ENCODE assay signal across 24 mouse cellular contexts in the genomic region with DNA sequence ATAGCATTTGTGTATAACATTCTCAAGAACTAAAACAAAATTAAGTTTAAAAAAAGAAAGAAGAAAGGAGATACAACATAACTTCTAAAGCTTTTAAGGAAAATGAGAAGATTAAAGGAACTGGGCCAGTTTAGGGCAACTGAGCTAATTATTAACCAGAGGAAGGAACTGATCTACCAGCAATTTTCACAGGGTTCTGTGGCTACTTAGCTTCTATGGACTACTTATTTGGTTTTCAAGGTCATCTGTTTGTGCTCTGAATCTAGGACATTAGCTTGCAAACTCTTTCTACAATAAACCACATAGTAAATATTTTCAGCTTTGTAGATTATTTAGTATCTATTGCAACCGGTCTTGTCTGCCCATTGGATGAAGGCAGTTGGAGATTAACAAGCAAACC.
DNase-seq lines count a peak whose midpoint lies in the region; ATAC-seq and TF ChIP-seq lines count a peak whose summit lies in the region.
"Had no signal": no experiment of that assay in that cellular context is flagged by ENCODE, and none has a peak within 500 bp of the region (broad histone marks: within the 10 kb centered on the region; RNA-seq: fewer than 3 reads in every experiment).

No protein-coding gene starts in this region.

- TF ChIP-seq CTCF in intestine, postnatal 0 days (IDR thresholded peaks at IDR 0.05; ENCODE audit: low read depth) = no peak

- no peak overlapping the region for H3K4me3 ChIP-seq in intestine, embryonic 15.5 days (replicated peaks)
- H3K4me3 ChIP-seq in intestine, postnatal 0 days (ENCODE audit: low read depth, low read length) = no peak overlapping the region
- no peak overlapping the region for H3K4me3 ChIP-seq in kidney, embryonic 16.5 days (ENCODE audit: low read length)
- H3K4me3 ChIP-seq in intestine, embryonic 16.5 days (ENCODE audit: low read length) = no peak overlapping the region
- H3K4me3 ChIP-seq: embryonic facial prominence, embryonic 10.5 days; embryonic facial prominence, embryonic 12.5 days; forebrain, embryonic 13.5 days had no signal

- no peaks in the 10 kb centered on the region for H3K4me1 ChIP-seq in intestine, embryonic 15.5 days (replicated peaks)
- H3K4me1 ChIP-seq in intestine, postnatal 0 days (replicated peaks; ENCODE audit: control insufficient read depth, insufficient read depth, low read length) = no peaks in the 10 kb centered on the region
- 0 out of 2 replicates have a peak, but pooled peaks cover 6% of the 10 kb centered on the region for H3K4me1 ChIP-seq in kidney, embryonic 16.5 days (ENCODE audit: insufficient read depth, low read length)
- no peaks in the 10 kb centered on the region for H3K4me1 ChIP-seq in intestine, embryonic 16.5 days (ENCODE audit: control insufficient read depth, insufficient read depth, low read length)
- H3K4me1 ChIP-seq: embryonic facial prominence, embryonic 10.5 days; embryonic facial prominence, embryonic 12.5 days; forebrain, embryonic 13.5 days had no signal

- no peaks in the 10 kb centered on the region for H3K9me3 ChIP-seq in intestine, embryonic 15.5 days
- no peaks in the 10 kb centered on the region for H3K9me3 ChIP-seq in intestine, postnatal 0 days (ENCODE audit: control insufficient read depth)
- no peaks in the 10 kb centered on the region for H3K9me3 ChIP-seq in kidney, embryonic 16.5 days (ENCODE audit: low read length)
- no peaks in the 10 kb centered on the region for H3K9me3 ChIP-seq in intestine, embryonic 16.5 days (ENCODE audit: control insufficient read depth, low read length)
- H3K9me3 ChIP-seq: embryonic facial prominence, embryonic 10.5 days; embryonic facial prominence, embryonic 12.5 days; forebrain, embryonic 13.5 days; G1E had no signal

- ATAC-seq in intestine, embryonic 15.5 days = peak; percentile 78
- no peak for ATAC-seq in intestine, postnatal 0 days
- ATAC-seq in kidney, embryonic 16.5 days (ENCODE audit: low FRiP score, low TSS enrichment) = no peak
- peak; percentile 64 for ATAC-seq in intestine, embryonic 16.5 days
- ATAC-seq: activated CD4-positive, CD25-positive, alpha-beta regulatory T cell, adult 4 months; CD4-positive, CD25-positive, alpha-beta regulatory T cell, adult 4 months; forebrain, embryonic 13.5 days; Patski had no signal

- no peak overlapping the region for H3K27ac ChIP-seq in intestine, embryonic 15.5 days
- H3K27ac ChIP-seq in intestine, postnatal 0 days (ENCODE audit: low read depth, low read length) = no peak overlapping the region
- no peak overlapping the region for H3K27ac ChIP-seq in kidney, embryonic 16.5 days (ENCODE audit: low read length)
- H3K27ac ChIP-seq in intestine, embryonic 16.5 days (ENCODE audit: low read length) = no peak overlapping the region
- H3K27ac ChIP-seq: embryonic facial prominence, embryonic 10.5 days; embryonic facial prominence, embryonic 12.5 days; forebrain, embryonic 13.5 days had no signal

- H3K27me3 ChIP-seq in intestine, embryonic 15.5 days (replicated peaks) = no peaks in the 10 kb centered on the region
- H3K27me3 ChIP-seq in intestine, postnatal 0 days (replicated peaks; ENCODE audit: control insufficient read depth, insufficient read depth, low read length) = no peaks in the 10 kb centered on the region
- no peaks in the 10 kb centered on the region for H3K27me3 ChIP-seq in kidney, embryonic 16.5 days (ENCODE audit: insufficient read depth, low read length)
- no peaks in the 10 kb centered on the region for H3K27me3 ChIP-seq in intestine, embryonic 16.5 days (replicated peaks; ENCODE audit: control insufficient read depth, insufficient read depth, low read length)
- H3K27me3 ChIP-seq: CH12.LX; embryonic facial prominence, embryonic 12.5 days; forebrain, embryonic 13.5 days; Patski had no signal

- H3K4me2 ChIP-seq in intestine, embryonic 15.5 days (replicated peaks) = no peak overlapping the region
- no peak overlapping the region for H3K4me2 ChIP-seq in intestine, postnatal 0 days (replicated peaks; ENCODE audit: low read depth)
- no peak overlapping the region for H3K4me2 ChIP-seq in kidney, embryonic 16.5 days (replicated peaks; ENCODE audit: low read depth, low read length)
- no peak overlapping the region for H3K4me2 ChIP-seq in intestine, embryonic 16.5 days (ENCODE audit: low read depth, low read length)
- H3K4me2 ChIP-seq: embryonic facial prominence, embryonic 12.5 days; forebrain, embryonic 13.5 days had no signal

- DNase-seq in kidney, adult 9 months = peak; percentile 66
- no peak for DNase-seq in kidney, adult 18-20 months
- DNase-seq in kidney, postnatal 14 days = peak; percentile 29
- DNase-seq: adrenal gland, adult 8-10 months; adrenal gland, postnatal 14 days; adrenal gland, postnatal 36 days; B cell, adult 2 months; cerebellum, adult 11-12 months; cerebellum, adult 2 months; cerebellum, adult 9-10 months; cerebellum, postnatal 10 days; cerebellum, postnatal 25 days had no signal

- no peak overlapping the region for H3K9ac ChIP-seq in intestine, embryonic 15.5 days
- H3K9ac ChIP-seq in intestine, postnatal 0 days (ENCODE audit: low read depth, low read length) = no peak overlapping the region
- H3K9ac ChIP-seq in kidney, embryonic 16.5 days (replicated peaks; ENCODE audit: low read length) = no peak overlapping the region
- no peak overlapping the region for H3K9ac ChIP-seq in intestine, embryonic 16.5 days (ENCODE audit: low read depth, low read length)
- H3K9ac ChIP-seq: embryonic facial prominence, embryonic 12.5 days; forebrain, embryonic 13.5 days had no signal

- H3K36me3 ChIP-seq in intestine, embryonic 15.5 days = no peaks in the 10 kb centered on the region
- H3K36me3 ChIP-seq in intestine, postnatal 0 days (ENCODE audit: control insufficient read depth, insufficient read depth) = peaks cover 25% of the 10 kb centered on the region
- H3K36me3 ChIP-seq in kidney, embryonic 16.5 days (ENCODE audit: insufficient read depth, low read length) = 0 out of 2 replicates have a peak, but pooled peaks cover 4% of the 10 kb centered on the region
- H3K36me3 ChIP-seq in intestine, embryonic 16.5 days (ENCODE audit: control insufficient read depth, insufficient read depth, low read length) = 0 out of 2 replicates have a peak, but pooled peaks cover 3% of the 10 kb centered on the region
- H3K36me3 ChIP-seq: embryonic facial prominence, embryonic 10.5 days; embryonic facial prominence, embryonic 12.5 days had no signal

- 56% methylated on average over 1 of the region's 1 CpGs for WGBS in intestine, embryonic 15.5 days
- 52% methylated on average over 1 of the region's 1 CpGs for WGBS in intestine, postnatal 0 days
- WGBS in kidney, embryonic 16.5 days = 74% methylated on average over 1 of the region's 1 CpGs
- WGBS in intestine, embryonic 16.5 days = 64% methylated on average over 1 of the region's 1 CpGs

Comparison
In these comparisons a context has a peak if more than half of its experiments do, and no peak if none do; other contexts are left out.
1. ATAC-seq: peak in intestine, embryonic 15.5 days (single experiment) and intestine, embryonic 16.5 days (single experiment); none in intestine, postnatal 0 days (single experiment) and kidney, embryonic 16.5 days (single experiment).